Mouse (Mus musculus) embryonic facial prominence, embryonic 11.5 days (tissue): Measurements from ENCODE around the gene Dnm1. TPM values are rescaled to one million over a fixed set of nuclear protein-coding genes. Genes with fewer than 3 reads are reported as not detected.

Source experiments
- ATAC-seq: fragments of 200-750 bp; cut with Nextera tagmentation; replicated peaks from 2 replicates; pipeline ENCODE4 v1.8.0; 2017; ENCODE audit warnings: low read depth; ENCODE audit not compliant: insufficient number of reproducible peaks, low FRiP score, low TSS enrichment
- DNase-seq: peaks from one replicate; pipeline ENCODE4 v3.0.0-alpha.2; 2015; ENCODE audit warnings: low spot score
- H3K27ac ChIP-seq: fragments of 300-500 bp; sonication (generic); replicated peaks from 2 replicates; pipeline ENCODE4 v1.5.1; 2014; ENCODE audit warnings: mild to moderate bottlenecking, low read depth, low read length, control low read depth
- H3K27me3 ChIP-seq: fragments of 300-500 bp; sonication (generic); 2 replicates; pipeline ENCODE4 v1.6.1; 2014; ENCODE audit warnings: mild to moderate bottlenecking, low read length, moderate library complexity, mixed read lengths; ENCODE audit not compliant: control insufficient read depth, insufficient read depth
- H3K36me3 ChIP-seq: fragments of 300-500 bp; sonication (generic); replicated peaks from 2 replicates; pipeline ENCODE4 v1.6.1; 2014; ENCODE audit warnings: low read depth, mild to moderate bottlenecking, low read length, moderate library complexity, mixed read lengths; ENCODE audit not compliant: control insufficient read depth, insufficient read depth
- H3K4me1 ChIP-seq: fragments of 300-500 bp; sonication (generic); 2 replicates; pipeline ENCODE4 v1.6.1; 2014; ENCODE audit warnings: low read length, mixed read lengths; ENCODE audit not compliant: control insufficient read depth, insufficient read depth
- H3K4me2 ChIP-seq: fragments of 300-500 bp; sonication (generic); 2 replicates; pipeline ENCODE4 v1.6.1; 2014; ENCODE audit warnings: low read depth, mild to moderate bottlenecking, control low read depth, low read length, moderate library complexity
- H3K4me3 ChIP-seq: fragments of 300-500 bp; sonication (generic); 2 replicates; pipeline ENCODE4 v1.5.1; 2014; ENCODE audit warnings: low read depth, low read length, control low read depth
- H3K9ac ChIP-seq: fragments of 300-500 bp; sonication (generic); replicated peaks from 2 replicates; pipeline ENCODE4 v1.6.1; 2014; ENCODE audit warnings: mild to moderate bottlenecking, control low read depth, low read length
- H3K9me3 ChIP-seq: fragments of 300-500 bp; sonication (generic); replicated peaks from 2 replicates; pipeline ENCODE4 v1.6.1; 2016; ENCODE audit warnings: mild to moderate bottlenecking, low read length, inconsistent platforms, mixed read lengths; ENCODE audit not compliant: control insufficient read depth
- WGBS: fragments of 180-500 bp; shearing (Covaris S2); extraction: QIAGEN DNeasy Blood & Tissue Kit; methylation state at CpG from one replicate; pipeline ENCODE4 v1.1.7; 2014; 5-methylcytosine and 5-hydroxymethylcytosine counted together
- polyA plus RNA-seq: library from polyadenylated mRNA; unstranded; fragments of >200 nt; fragmentation: Nextera tagmentation; extraction: Ambion mirVana; gene quantifications from 2 replicates; pipeline ENCODE4 v1.2.1, GENCODE M21; 2014

Gene Dnm1
- polyA plus RNA-seq, 1 experiment from 2014 or later, result 31.0 TPM

DNA sequence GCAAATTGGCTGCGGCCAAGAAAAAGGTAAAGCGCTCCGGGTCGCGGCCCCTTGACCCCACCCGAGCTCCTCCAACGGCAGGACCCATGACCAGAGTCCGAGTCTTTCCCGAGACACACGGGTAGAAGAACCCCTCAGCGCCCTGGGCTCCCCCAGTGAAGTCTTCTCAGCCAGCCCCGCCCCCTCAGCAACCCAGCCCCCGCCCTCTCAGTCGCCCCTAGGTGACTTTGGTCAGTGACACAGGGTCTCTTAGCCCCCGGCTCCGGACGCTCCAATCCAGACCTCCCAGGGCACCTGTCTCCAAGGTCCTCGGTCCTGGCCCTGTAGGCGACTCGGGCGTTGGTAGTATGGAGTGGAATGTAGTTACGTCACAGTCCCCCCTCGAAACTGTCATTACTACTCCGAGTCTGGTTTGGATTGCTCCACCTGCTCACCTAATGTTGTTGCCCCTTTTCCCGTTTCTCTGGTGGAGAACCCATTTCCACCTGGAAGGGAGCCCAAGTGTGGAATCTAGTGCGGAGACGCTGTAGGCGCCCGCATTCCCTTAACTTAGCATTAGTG is 64.7 kb downstream of the Dnm1 start:
- WGBS, result 2% methylated on average over 28 of the region's 29 CpGs
- no peak overlapping the region for H3K27ac ChIP-seq

DNA sequence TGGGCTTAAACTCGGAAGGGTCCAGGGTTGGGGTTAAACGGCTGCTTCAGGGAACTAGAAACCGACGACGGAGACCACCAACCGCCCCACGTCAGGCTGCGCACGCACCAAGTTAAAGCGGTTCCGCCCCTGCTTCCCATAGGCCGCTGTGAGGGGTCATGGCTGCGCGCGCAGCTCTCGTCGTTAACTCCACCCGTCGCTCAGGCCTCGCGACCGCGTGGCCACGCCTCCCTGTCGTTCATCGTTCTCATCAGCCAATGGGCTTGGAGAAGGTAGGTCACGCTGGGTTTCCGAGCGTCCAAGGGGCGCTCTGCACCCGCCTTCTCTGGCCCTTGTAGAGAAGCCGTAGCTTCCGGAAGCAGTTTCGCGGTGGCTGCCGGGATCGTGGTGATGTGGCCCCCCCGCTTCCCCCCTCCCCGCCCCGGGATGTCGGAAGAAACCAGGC is 65.2 kb downstream of the Dnm1 start, which contains the start of gene Swi5:
TSS of gene Swi5 (minus strand) at position 153 of the 445 bp plus-strand sequence.
- 0% methylated on average over 40 of the region's 41 CpGs for WGBS
- H3K27me3 ChIP-seq, result no peaks in the 10 kb centered on the region
- DNase-seq, result peak; percentile 100
- H3K27ac ChIP-seq, result 0 out of 2 replicates have a peak within 1 kb of the TSS, but pooled peaks have one; percentile 13
- H3K9ac ChIP-seq, result peak within 1 kb of the TSS; percentile 89
- no peaks in the 10 kb centered on the region for H3K9me3 ChIP-seq
- H3K4me2 ChIP-seq, result peak within 1 kb of the TSS; percentile 78
- peak within 1 kb of the TSS; percentile 98 for H3K4me3 ChIP-seq
- ATAC-seq, result peak; percentile 97
- no peaks in the 10 kb centered on the region; the same call in none of the 2 replicates for H3K4me1 ChIP-seq
- no peaks in the 10 kb centered on the region for H3K36me3 ChIP-seq

More for the DNA sequence above, 64.7 kb downstream of the Dnm1 start:
- no peaks in the 10 kb centered on the region for H3K27me3 ChIP-seq
- no peaks in the 10 kb centered on the region for H3K36me3 ChIP-seq
- H3K4me1 ChIP-seq, result no peaks in the 10 kb centered on the region; the same call in none of the 2 replicates
- H3K4me2 ChIP-seq, result peak overlapping the region; percentile 49
- ATAC-seq, result peak; percentile 58
- peak overlapping the region; percentile 98 for H3K4me3 ChIP-seq
- peak overlapping the region; percentile 81 for H3K9ac ChIP-seq
- peak; percentile 58 for DNase-seq
- H3K9me3 ChIP-seq, result no peaks in the 10 kb centered on the region

DNA sequence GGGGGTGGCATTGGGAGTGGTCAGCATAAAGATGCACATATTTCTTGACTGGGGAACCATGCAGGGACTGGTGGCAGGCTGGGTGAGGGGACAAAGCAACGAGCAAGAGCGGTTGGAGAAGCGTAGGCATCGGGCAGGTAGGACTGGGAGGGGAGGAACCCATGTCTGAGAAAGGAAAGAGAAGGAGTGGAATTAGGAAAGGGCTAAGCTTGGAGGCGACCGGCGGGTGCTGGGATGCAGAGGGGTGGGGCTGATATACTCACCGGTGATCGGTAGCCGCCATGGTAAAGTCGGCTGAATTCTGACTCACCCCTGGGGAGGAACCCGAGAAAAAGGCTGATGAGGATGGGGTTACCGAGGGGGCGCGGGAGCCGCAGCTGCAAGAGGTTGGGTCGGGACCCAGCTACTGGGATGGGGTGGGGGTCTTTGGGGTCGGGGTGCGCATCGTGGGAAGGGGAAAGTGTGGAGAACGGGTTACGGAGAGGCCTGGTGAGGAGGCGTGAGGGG is 65.8 kb downstream of the Dnm1 start, which contains the start of gene Golga2:
TSS of gene Golga2 (plus strand) at position 51 of the 507 bp plus-strand sequence.
- no peaks in the 10 kb centered on the region for H3K9me3 ChIP-seq
- H3K4me2 ChIP-seq, result peak within 1 kb of the TSS; percentile 78
- peak within 1 kb of the TSS; percentile 89 for H3K9ac ChIP-seq
- 0 out of 2 replicates have a peak within 1 kb of the TSS, but pooled peaks have one; percentile 13 for H3K27ac ChIP-seq
- H3K4me3 ChIP-seq, result peak within 1 kb of the TSS; percentile 98
- no peaks in the 10 kb centered on the region for H3K27me3 ChIP-seq
- ATAC-seq (no peak), DNase-seq (no peak)
- H3K4me1 ChIP-seq, result no peaks in the 10 kb centered on the region; the same call in none of the 2 replicates
- under 1% methylated on average over 23 of the region's 23 CpGs for WGBS
- no peaks in the 10 kb centered on the region for H3K36me3 ChIP-seq

DNA sequence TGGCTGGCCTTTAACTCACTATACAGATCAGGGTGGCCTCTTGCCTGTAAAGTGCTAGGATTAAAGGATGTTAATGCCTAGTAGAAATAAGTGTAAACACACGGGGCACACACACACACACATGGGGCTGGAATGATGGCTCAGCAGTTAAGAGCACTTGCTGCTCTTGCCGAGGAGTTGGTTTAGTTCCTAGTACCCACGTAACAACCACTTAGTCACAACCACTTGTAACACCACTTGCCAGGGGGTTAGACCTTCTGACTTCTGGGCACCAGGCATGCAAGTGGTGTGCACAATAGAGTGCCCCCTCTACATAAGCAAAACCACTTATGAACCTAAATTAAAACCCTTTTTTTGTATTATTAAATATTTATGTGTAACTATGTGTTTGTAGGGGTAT is 69.2 kb downstream of the Dnm1 start:
- H3K9ac ChIP-seq, result no peak overlapping the region
- H3K4me3 ChIP-seq, result no peak overlapping the region
- H3K36me3 ChIP-seq, result no peaks in the 10 kb centered on the region; the same call in none of the 2 replicates
- H3K4me2 ChIP-seq, result no peak overlapping the region
- H3K27me3 ChIP-seq, result no peaks in the 10 kb centered on the region
- DNase-seq, result no peak
- ATAC-seq, result no peak
- H3K4me1 ChIP-seq, result no peaks in the 10 kb centered on the region; the same call in 1 of the 2 replicates
- no peak overlapping the region for H3K27ac ChIP-seq
- 89% methylated on average over 3 of the region's 3 CpGs for WGBS
- H3K9me3 ChIP-seq, result no peaks in the 10 kb centered on the region

DNA sequence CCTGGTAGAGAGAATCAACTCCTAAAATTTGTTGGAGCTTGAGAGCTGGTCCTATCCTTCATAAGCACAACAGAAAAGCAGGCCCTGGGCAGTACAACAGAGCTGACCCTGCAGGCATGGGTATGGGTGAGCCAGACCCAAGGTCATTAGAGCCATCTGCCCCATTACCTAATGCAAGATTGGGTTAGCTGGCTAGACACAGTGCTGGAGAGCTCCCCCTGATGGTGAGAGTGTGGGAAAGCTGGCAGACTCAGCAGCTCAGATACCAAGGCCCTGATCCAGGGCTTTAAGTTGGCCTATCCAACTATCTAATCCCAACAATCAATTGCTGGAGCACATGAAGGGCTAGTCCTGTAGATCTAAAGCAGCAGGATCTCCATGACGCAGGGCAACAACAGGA is 70.4 kb downstream of the Dnm1 start:
- Histone ChIP-seq H3K4me2 (no peak overlapping the region), H3K4me1 (no peaks in the 10 kb centered on the region; the same call in 1 of the 2 replicates), H3K9me3 (no peaks in the 10 kb centered on the region), H3K27me3 (no peaks in the 10 kb centered on the region), H3K36me3 (no peaks in the 10 kb centered on the region; the same call in none of the 2 replicates), H3K4me3 (no peak overlapping the region), H3K27ac (no peak overlapping the region; the same call in 1 of the 2 replicates), H3K9ac (no peak overlapping the region)
- 73% methylated on average over 1 of the region's 1 CpGs for WGBS
- DNase-seq, result peak; percentile 58
- ATAC-seq, result no peak

DNA sequence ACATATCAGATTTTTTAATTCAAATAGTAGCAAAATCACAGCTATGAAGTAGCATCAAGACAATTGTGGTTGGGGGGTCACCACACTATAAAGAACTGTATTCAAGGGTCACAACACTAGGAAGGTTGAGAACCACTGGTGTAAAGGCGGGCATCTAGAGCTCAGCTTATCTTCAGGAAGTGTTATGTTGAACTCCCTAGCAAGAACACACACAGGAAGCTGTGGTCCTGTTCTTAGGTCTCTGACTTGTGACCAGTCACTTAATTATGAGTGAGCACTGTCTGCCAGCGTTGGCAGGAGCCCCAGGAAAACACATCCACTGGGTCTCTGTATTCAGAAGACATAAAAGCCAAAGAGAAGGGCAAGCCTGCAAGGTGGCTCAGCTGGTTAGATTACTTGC is 70.8 kb downstream of the Dnm1 start:
- no peaks in the 10 kb centered on the region for H3K9me3 ChIP-seq
- H3K4me3 ChIP-seq, result no peak overlapping the region
- ATAC-seq (no peak), DNase-seq (no peak)
- H3K27ac ChIP-seq, result no peak overlapping the region; the same call in 1 of the 2 replicates
- H3K36me3 ChIP-seq, result no peaks in the 10 kb centered on the region; the same call in none of the 2 replicates
- H3K4me2 ChIP-seq, result no peak overlapping the region
- no peak overlapping the region for H3K9ac ChIP-seq
- no peaks in the 10 kb centered on the region for H3K27me3 ChIP-seq
- WGBS, result 93% methylated on average over 2 of the region's 2 CpGs
- no peaks in the 10 kb centered on the region; the same call in 1 of the 2 replicates for H3K4me1 ChIP-seq

DNA sequence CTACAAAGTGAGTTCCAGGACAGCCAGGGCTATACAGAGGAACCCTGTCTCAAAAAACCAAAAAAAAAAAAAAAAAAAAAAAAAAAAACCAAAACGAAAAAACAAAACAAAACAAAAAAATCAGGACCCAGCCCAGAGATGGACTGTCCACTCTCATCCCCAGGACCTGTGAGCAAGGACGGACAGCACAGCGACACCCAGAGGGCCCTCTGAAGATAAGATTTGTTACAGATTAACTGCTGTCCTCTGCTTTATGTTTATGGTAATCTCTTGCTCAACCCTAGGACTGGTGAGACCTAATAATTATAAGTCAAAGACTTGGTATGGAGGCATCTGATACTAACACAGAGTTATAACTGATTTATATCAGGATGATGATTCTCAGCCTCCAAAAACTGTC is 77.3 kb downstream of the Dnm1 start:
- H3K9ac ChIP-seq, result no peak overlapping the region

DNA sequence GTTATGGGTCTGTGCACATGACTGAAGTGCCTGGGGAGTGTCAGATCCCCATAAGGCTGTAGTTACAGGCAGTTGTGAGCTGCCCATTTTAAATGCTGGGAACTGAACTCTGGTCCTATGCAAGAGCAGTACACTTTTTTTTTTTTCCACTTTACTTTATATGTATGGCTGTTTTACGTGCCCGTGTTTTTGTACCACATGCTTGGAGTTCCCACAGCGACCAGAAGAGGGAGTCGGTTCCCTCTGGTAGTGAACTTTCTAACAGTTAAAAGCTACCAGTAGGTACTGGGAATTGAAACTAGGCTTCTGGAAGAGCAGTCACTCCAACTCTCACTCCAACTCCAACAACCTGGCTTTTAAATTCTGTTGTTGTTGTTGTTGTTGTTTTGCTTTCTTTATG is 92.5 kb downstream of the Dnm1 start:
- DNase-seq (peak; percentile 56), ATAC-seq (no peak)
- 34% methylated on average over 4 of the region's 4 CpGs for WGBS
- Histone ChIP-seq H3K27me3 (no peaks in the 10 kb centered on the region), H3K9ac (no peak overlapping the region), H3K9me3 (no peaks in the 10 kb centered on the region), H3K4me3 (no peak overlapping the region), H3K27ac (no peak overlapping the region), H3K4me2 (no peak overlapping the region), H3K36me3 (no peaks in the 10 kb centered on the region; the same call in 1 of the 2 replicates), H3K4me1 (peaks cover 4% of the 10 kb centered on the region; the same call in 1 of the 2 replicates)

More for the DNA sequence above, 77.3 kb downstream of the Dnm1 start:
- Histone ChIP-seq H3K4me2 (no peak overlapping the region), H3K9me3 (no peaks in the 10 kb centered on the region), H3K36me3 (no peaks in the 10 kb centered on the region; the same call in none of the 2 replicates), H3K27ac (no peak overlapping the region), H3K4me3 (no peak overlapping the region), H3K27me3 (no peaks in the 10 kb centered on the region), H3K4me1 (no peaks in the 10 kb centered on the region)
- DNase-seq, result no peak
- WGBS, result 77% methylated on average over 3 of the region's 3 CpGs
- ATAC-seq, result no peak
